Mouse (Mus musculus) neural tube, embryonic 13.5 days (tissue): ENCODE results near the gene Myo3b. TPM values are rescaled to one million over a fixed set of nuclear protein-coding genes. Genes with fewer than 3 reads are reported as not detected.

Experiments
- ATAC-seq: fragments of 200-750 bp; cut with Nextera tagmentation; 2 replicates; pipeline ENCODE4 v1.8.0; 2017; ENCODE audit warnings: low read depth, mild to moderate bottlenecking, moderate TSS enrichment, moderate library complexity
- H3K27ac ChIP-seq: fragments of 300-500 bp; sonication (generic); replicated peaks from 2 replicates; pipeline ENCODE4 v1.5.1; 2015; ENCODE audit warnings: moderate library complexity, mild to moderate bottlenecking, inconsistent platforms
- H3K27me3 ChIP-seq: fragments of 300-500 bp; sonication (generic); 2 replicates; pipeline ENCODE4 v1.6.1; 2015; ENCODE audit warnings: mild to moderate bottlenecking, inconsistent platforms
- H3K36me3 ChIP-seq: fragments of 300-500 bp; sonication (generic); 2 replicates; pipeline ENCODE4 v1.6.1; 2015; ENCODE audit warnings: mild to moderate bottlenecking, inconsistent platforms
- H3K4me1 ChIP-seq: fragments of 300-500 bp; sonication (generic); replicated peaks from 2 replicates; pipeline ENCODE4 v1.6.1; 2015; ENCODE audit warnings: inconsistent platforms
- H3K4me2 ChIP-seq: fragments of 300-500 bp; sonication (generic); 2 replicates; pipeline ENCODE4 v1.6.1; 2015; ENCODE audit warnings: inconsistent platforms, mild to moderate bottlenecking, moderate library complexity
- H3K4me3 ChIP-seq: fragments of 300-500 bp; sonication (generic); 2 replicates; pipeline ENCODE4 v1.5.1; 2015; ENCODE audit warnings: mild to moderate bottlenecking, inconsistent platforms
- H3K9ac ChIP-seq: fragments of 300-500 bp; sonication (generic); 2 replicates; pipeline ENCODE4 v1.6.1; 2015; ENCODE audit warnings: moderate library complexity, mild to moderate bottlenecking, inconsistent platforms
- H3K9me3 ChIP-seq: fragments of 300-500 bp; sonication (generic); 2 replicates; pipeline ENCODE4 v1.6.1; 2016; ENCODE audit warnings: inconsistent platforms
- WGBS: fragments of 180-500 bp; shearing (Covaris S2); methylation state at CpG from one replicate; pipeline ENCODE4 v1.1.7; 2015; 5-methylcytosine and 5-hydroxymethylcytosine counted together
- polyA plus RNA-seq: library from polyadenylated mRNA; unstranded; fragments of >200 nt; fragmentation: Nextera tagmentation; extraction: Ambion mirVana; gene quantifications from 2 replicates; pipeline ENCODE4 v1.2.1, GENCODE M21; 2015

Gene Myo3b
- polyA plus RNA-seq, 1 experiment from 2014 or later, result 0.04 TPM

DNA sequence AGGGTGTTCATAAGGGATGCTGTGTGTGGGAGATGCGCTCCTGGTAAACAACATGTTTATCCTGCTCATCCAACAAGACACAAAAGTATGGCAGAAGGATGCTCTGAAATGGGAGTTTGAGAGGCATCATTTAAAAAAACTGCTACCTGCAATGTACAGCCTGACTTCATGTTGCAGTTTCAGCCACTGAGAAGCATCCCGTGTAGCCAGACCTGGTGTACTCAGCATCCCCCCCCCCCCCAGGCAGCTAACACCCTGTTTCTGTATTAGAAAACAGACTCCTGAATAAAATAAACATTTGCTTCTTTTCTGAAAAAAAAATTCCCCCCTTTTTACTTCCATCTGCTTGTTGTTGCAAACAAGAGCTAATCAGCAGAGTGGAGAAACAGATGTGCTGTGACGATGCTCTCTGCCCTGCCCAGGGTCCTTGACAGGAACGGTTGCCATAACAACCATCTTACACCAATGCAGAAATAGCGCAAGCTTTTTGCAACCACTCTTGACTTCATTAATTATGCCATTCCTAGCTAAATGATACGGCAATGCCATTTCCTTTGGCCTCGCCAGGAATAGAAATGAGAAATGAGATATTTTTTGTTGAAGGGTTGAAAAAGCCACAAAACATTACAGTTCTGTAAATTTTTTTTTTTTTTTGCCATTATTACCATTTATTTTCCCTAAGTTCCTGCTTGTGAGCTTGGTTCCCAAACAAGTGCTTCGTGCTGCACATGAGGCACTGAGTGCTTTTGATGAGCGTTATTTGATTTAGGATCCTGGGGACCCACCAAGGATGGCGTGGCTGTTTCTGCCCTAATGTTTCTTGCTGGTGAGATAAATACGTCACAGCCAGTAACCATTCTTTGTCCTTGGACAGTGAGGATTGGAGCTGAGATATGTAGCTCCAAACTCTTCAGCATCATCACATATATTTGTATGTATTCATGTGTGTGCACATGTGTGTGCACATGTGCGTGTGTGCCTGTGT, 75.2 kb downstream of the Myo3b start:
- no peaks in the 10 kb centered on the region for H3K27me3 ChIP-seq
- peak overlapping the region; percentile 86 for H3K27ac ChIP-seq
- peak overlapping the region; percentile 34 for H3K4me2 ChIP-seq
- no peak overlapping the region for H3K4me3 ChIP-seq
- no peaks in the 10 kb centered on the region for H3K36me3 ChIP-seq
- H3K9me3 ChIP-seq, result no peaks in the 10 kb centered on the region
- 42% methylated on average over 12 of the region's 12 CpGs for WGBS
- peak; percentile 84 for ATAC-seq
- peaks cover 21% of the 10 kb centered on the region for H3K4me1 ChIP-seq
- no peak overlapping the region; the same call in 1 of the 2 replicates for H3K9ac ChIP-seq

- H3K9ac ChIP-seq, result no peak overlapping the region
- H3K4me2 ChIP-seq, result no peak overlapping the region
- no peak for ATAC-seq
- H3K27me3 ChIP-seq, result no peaks in the 10 kb centered on the region
- 55% methylated on average over 16 of the region's 16 CpGs for WGBS
- H3K4me3 ChIP-seq, result no peak overlapping the region
- H3K36me3 ChIP-seq, result no peaks in the 10 kb centered on the region
- no peak overlapping the region for H3K27ac ChIP-seq
- peaks cover 12% of the 10 kb centered on the region for H3K4me1 ChIP-seq
- H3K9me3 ChIP-seq, result no peaks in the 10 kb centered on the region
Measured at GRCm38 (mm10) chr2:70118376-70119264, 79.7 kb downstream of the Myo3b start.

DNA sequence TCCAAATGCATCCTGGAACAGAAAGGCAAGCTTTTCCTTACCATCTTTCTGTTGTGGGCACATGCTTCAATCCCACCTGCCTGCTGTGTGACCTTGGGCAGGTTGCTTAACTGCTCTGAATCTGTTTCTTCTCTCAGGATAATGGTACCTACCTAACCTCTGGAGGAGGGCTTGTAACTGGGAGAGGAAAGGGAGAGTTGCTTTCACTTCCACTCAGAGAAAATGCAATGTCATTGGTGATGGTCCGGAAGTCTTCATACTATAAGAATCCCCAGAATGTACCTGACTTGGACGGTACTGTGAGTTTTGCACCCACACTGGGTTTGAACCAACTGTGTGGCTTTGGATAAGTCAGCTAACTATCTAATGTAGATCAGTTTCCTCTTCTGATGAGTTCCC, 80.3 kb downstream of the Myo3b start:
- H3K4me1 ChIP-seq, result peaks cover 6% of the 10 kb centered on the region
- H3K4me3 ChIP-seq, result no peak overlapping the region
- H3K4me2 ChIP-seq, result no peak overlapping the region
- no peaks in the 10 kb centered on the region for H3K27me3 ChIP-seq
- ATAC-seq, result no peak
- H3K9ac ChIP-seq, result no peak overlapping the region
- no peaks in the 10 kb centered on the region for H3K9me3 ChIP-seq
- no peak overlapping the region for H3K27ac ChIP-seq
- WGBS, result 95% methylated on average over 2 of the region's 2 CpGs
- H3K36me3 ChIP-seq, result no peaks in the 10 kb centered on the region

DNA sequence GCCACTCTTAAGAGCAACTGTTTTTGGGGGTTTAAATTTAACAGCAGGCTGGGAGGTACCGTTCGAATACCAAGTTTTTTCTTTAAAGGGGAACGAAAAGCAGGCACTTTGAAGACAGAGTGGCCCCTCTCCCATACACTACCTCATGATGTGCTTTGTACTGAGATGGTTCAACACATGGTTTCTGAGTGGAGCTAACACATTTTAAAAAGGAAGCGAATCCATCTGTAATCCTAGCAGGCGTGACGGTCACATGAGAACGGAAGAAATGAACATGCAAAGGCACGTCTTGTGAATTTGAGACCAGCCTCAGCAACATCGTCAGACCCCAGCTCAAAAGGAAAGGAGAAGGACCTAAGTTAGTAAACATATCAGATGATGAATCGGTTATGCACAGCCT, 87.4 kb downstream of the Myo3b start:
- WGBS, result 73% methylated on average over 10 of the region's 10 CpGs
- H3K36me3 ChIP-seq, result no peaks in the 10 kb centered on the region
- 0 out of 2 replicates have a peak overlapping the region, but pooled peaks have one; percentile 0 for H3K9ac ChIP-seq
- ATAC-seq, result peak; percentile 9; the same call in 1 of the 2 replicates
- peak overlapping the region; percentile 46 for H3K4me2 ChIP-seq
- no peak overlapping the region for H3K4me3 ChIP-seq
- H3K4me1 ChIP-seq, result peaks cover 20% of the 10 kb centered on the region
- peaks cover 3% of the 10 kb centered on the region; the same call in 1 of the 2 replicates for H3K27me3 ChIP-seq
- H3K9me3 ChIP-seq, result no peaks in the 10 kb centered on the region
- 0 out of 2 replicates have a peak overlapping the region, but pooled peaks have one; percentile 3 for H3K27ac ChIP-seq

DNA sequence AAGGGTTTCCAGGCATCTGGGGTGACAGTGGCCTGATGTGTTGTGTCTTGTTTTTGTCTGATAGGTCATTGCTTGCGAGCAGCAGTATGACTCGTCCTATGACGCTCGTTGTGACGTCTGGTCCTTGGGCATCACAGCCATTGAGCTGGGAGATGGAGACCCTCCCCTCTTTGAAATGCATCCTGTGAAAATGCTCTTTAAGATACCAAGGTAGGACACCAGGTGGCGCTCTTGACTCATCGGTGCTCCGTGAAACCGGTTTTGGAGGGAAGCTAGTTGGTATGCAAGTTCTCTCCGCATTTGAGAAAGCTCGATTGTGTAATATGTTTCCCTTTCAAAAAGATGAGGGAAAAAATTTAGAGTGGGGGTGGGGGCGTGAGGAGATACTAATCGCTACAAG, 87.9 kb downstream of the Myo3b start:
- peak overlapping the region; percentile 46 for H3K4me2 ChIP-seq
- no peaks in the 10 kb centered on the region for H3K9me3 ChIP-seq
- peak overlapping the region; percentile 3; the same call in 1 of the 2 replicates for H3K27ac ChIP-seq
- H3K4me3 ChIP-seq, result 0 out of 2 replicates have a peak overlapping the region, but pooled peaks have one; percentile 1
- H3K9ac ChIP-seq, result 0 out of 2 replicates have a peak overlapping the region, but pooled peaks have one; percentile 0
- peaks cover 8% of the 10 kb centered on the region; the same call in 1 of the 2 replicates for H3K27me3 ChIP-seq
- WGBS, result under 1% methylated on average over 13 of the region's 13 CpGs
- no peaks in the 10 kb centered on the region for H3K36me3 ChIP-seq
- peak; percentile 90 for ATAC-seq
- peaks cover 20% of the 10 kb centered on the region for H3K4me1 ChIP-seq

DNA sequence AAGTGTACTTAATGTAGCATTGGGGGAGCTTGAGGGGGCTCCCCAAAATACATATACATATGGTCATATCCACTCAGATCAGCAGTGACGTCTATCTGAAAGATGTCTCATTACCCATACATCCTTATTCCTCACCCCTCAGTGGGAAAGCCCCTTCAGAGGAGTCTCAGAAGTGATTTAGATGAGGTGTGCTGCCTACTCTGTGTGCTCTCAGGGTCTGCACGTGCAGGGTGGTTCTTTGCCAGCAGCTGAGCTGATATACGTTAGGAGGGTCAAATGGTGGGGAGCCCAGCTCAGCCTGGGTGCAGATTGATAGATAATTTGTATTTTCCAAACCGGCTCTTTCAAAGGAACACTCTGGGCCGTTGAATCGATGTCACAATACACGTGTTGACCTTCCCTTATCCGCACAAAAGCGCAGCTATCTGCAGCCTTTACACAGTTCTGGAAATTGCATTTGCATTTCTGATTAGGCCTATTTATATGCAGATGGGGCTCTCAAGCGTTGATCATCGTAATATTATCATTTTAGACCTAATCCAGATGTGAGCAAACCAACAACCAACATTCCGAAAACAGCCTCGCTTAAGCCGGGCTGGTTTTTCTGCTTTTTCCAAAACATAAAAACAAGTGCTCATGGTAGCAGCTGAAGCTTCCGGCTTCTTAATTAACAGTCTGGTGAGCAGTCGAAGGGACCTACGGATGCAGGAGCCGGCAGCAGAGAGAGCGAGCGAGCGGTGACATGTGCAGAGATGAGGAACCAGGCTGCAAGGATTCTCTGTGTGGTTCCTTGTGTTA, 88.6 kb downstream of the Myo3b start:
- Histone ChIP-seq H3K36me3 (no peaks in the 10 kb centered on the region), H3K9me3 (no peaks in the 10 kb centered on the region), H3K27me3 (peaks cover 9% of the 10 kb centered on the region; the same call in 1 of the 2 replicates), H3K27ac (peak overlapping the region; percentile 73), H3K4me3 (0 out of 2 replicates have a peak overlapping the region, but pooled peaks have one; percentile 1), H3K9ac (peak overlapping the region; percentile 57), H3K4me1 (peaks cover 21% of the 10 kb centered on the region), H3K4me2 (peak overlapping the region; percentile 46)
- ATAC-seq, result peak; percentile 79
- WGBS, result 6% methylated on average over 21 of the region's 21 CpGs

DNA sequence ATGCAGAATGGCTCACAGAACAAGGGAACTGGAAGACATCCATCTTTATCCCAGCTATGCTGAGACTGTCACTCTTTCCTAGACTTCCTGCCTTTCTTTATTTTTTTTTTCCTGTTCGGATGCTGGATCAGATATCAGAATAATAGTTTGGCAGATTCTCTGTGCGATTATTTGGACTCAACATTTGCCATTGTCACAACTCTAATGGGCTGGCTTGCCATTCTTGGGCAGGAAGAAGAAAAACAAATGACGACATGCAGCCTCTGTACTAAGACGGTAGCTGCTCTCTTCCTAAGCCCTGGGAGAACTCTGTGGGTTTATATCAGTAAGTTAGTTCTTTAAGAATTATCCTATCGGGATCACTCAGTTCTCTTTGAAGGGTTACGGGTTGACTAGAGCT, 89.7 kb downstream of the Myo3b start:
- H3K27ac ChIP-seq, result peak overlapping the region; percentile 73

GRCm38 (mm10) chr2:70129566-70129965, 90.6 kb downstream of the Myo3b start:
- H3K4me2 ChIP-seq, result no peak overlapping the region
- no peak overlapping the region for H3K4me3 ChIP-seq
- WGBS, result 59% methylated on average over 3 of the region's 3 CpGs
- no peaks in the 10 kb centered on the region for H3K36me3 ChIP-seq
- no peak for ATAC-seq
- H3K9ac ChIP-seq, result no peak overlapping the region
- H3K4me1 ChIP-seq, result peaks cover 30% of the 10 kb centered on the region
- no peak overlapping the region for H3K27ac ChIP-seq
- no peaks in the 10 kb centered on the region for H3K9me3 ChIP-seq
- peaks cover 13% of the 10 kb centered on the region for H3K27me3 ChIP-seq

More for the DNA sequence above, 89.7 kb downstream of the Myo3b start:
- peaks cover 13% of the 10 kb centered on the region for H3K27me3 ChIP-seq
- no peak overlapping the region for H3K4me2 ChIP-seq
- no peak overlapping the region for H3K4me3 ChIP-seq
- ATAC-seq, result no peak
- no peaks in the 10 kb centered on the region for H3K36me3 ChIP-seq
- H3K4me1 ChIP-seq, result peaks cover 30% of the 10 kb centered on the region
- no peaks in the 10 kb centered on the region for H3K9me3 ChIP-seq
- 76% methylated on average over 6 of the region's 6 CpGs for WGBS
- no peak overlapping the region for H3K9ac ChIP-seq

GRCm38 (mm10) chr2:70133281-70133680, 94.4 kb downstream of the Myo3b start:
- peaks cover 17% of the 10 kb centered on the region for H3K4me1 ChIP-seq
- peaks cover 13% of the 10 kb centered on the region for H3K27me3 ChIP-seq
- H3K9me3 ChIP-seq, result no peaks in the 10 kb centered on the region
- H3K9ac ChIP-seq, result no peak overlapping the region
- WGBS, result 55% methylated on average over 4 of the region's 4 CpGs
- no peak overlapping the region for H3K4me3 ChIP-seq
- H3K27ac ChIP-seq, result no peak overlapping the region
- no peak for ATAC-seq
- no peaks in the 10 kb centered on the region for H3K36me3 ChIP-seq
- H3K4me2 ChIP-seq, result no peak overlapping the region

DNA sequence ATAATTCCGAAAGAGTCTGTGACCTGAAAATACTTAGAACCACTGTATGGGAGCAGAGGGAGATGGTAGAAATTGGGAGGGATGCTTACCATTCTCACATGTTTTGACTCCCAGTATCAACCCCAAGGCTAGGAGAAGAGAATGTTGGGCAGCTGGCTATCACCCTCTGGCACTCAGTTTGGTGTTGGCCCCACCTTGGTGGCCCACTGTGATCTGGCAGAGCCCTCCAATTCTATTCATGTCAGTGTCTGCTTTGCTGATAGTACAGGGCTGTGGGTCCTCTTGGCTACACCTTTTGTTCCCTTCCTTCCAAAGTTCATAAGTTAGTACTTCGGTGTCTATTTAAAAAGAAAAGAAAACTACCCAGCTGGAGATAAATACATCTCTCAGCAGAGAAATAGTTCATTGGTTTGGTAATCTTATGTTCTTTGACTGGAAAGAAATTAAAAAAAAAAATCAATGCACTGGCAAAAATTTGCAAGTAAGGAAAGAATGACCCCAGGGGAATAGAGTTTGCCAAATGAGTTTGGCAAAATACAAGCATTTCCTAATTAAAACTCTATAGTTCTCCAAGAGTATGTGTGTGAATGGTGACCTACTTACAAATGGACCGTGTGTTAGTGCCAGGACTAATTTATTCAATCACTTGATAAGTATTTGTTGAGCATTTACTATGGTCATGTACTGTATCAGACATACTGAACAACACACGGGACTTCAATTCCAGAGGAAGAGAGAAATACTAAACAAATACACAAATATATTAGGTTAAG, 98.5 kb downstream of the Myo3b start:
- Histone ChIP-seq H3K4me1 (0 out of 2 replicates have a peak, but pooled peaks cover 10% of the 10 kb centered on the region), H3K27ac (no peak overlapping the region), H3K36me3 (no peaks in the 10 kb centered on the region), H3K27me3 (peaks cover 4% of the 10 kb centered on the region; the same call in 1 of the 2 replicates), H3K9ac (no peak overlapping the region), H3K4me2 (no peak overlapping the region), H3K9me3 (no peaks in the 10 kb centered on the region), H3K4me3 (no peak overlapping the region)
- WGBS, result 89% methylated on average over 4 of the region's 4 CpGs
- ATAC-seq, result no peak
